Mouse (Mus musculus): ENCODE results near the gene Gm10600. TPM values are rescaled to one million over a fixed set of nuclear protein-coding genes. Genes with fewer than 3 reads are reported as not detected.

Gene Gm10600
- total RNA-seq (2023): not detected in 4 replicates

DNA sequence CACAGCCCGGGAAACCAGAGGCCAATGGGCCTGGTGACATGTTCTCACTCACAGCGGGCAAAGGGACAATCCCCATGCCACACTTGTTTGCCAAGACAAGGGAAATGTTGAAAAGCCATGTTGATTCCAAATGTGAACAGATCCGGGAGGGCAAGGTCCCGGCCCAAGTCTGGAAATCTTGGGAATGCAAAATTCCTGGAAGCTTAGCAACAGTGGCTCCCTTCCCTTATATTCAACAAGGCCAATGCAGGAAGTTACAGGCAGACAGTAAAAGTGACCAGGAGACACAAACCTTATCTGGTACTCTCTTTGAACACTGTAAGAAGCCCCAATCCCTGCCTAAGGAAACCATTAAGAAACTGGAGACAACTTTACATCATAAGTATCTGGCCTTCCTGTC, at the start of gene Gm10600:
Gene Gm10600, plus strand, starts transcription at position 301 of the 400 bp plus-strand sequence.

DNA sequence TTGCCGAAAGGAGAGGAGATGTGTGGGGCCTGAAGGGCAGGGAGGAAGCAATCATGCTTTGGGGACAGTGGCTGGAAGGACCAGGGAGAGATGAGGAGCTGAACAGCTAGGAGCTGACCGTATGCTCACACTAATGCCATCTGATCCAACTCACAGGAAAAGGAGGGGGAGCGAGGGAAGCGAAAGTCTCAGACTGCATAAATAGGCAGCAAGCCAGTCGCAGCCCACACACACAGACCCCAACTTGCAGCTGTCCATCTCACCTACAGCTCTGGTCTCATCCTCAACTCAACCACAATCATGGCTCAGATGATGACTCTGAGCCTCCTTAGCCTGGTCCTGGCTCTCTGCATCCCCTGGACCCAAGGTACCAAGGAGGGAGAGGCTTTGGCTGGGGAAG, 15.0 kb downstream of the Gm10600 start, which contains the start of gene Ccl21b:
Gene Ccl21b, plus strand, starts transcription at position 301 of the 400 bp plus-strand sequence.

Other genes with a start within 250 kb of the Gm10600 start
- gene Gm21093, start 205.9 kb upstream of the Gm10600 start, total RNA-seq (2023): not detected in 4 replicates
- gene Gm3893, start 149.4 kb upstream of the Gm10600 start, total RNA-seq (2023): not detected in 4 replicates
- gene Gm13304, start 125.8 kb upstream of the Gm10600 start, total RNA-seq (2023): not detected in 4 replicates
- not detected in 4 replicates for gene Gm13306, start 87.2 kb upstream of the Gm10600 start, total RNA-seq (2023)
- gene Gm13305, start 72.0 kb upstream of the Gm10600 start, total RNA-seq (2023): not detected in 4 replicates
- not detected in 4 replicates for gene Ccl21b, start 15.1 kb downstream of the Gm10600 start, total RNA-seq (2023)
- gene Gm21953, start 53.6 kb downstream of the Gm10600 start, total RNA-seq (2023): not detected in 4 replicates
- gene Fam205a3, start 77.7 kb downstream of the Gm10600 start, total RNA-seq (2023): not detected in 4 replicates
- not detected in 4 replicates for gene Gm21586, start 198.7 kb downstream of the Gm10600 start, total RNA-seq (2023)
- not detected in 4 replicates for gene Gm2163, start 226.1 kb downstream of the Gm10600 start, total RNA-seq (2023)

All from B cell, adult 62 days (primary cell).